Mouse (Mus musculus) lung, embryonic 14.5 days (tissue): ENCODE measurements at regions not wholly inside any gene's neighbourhood (a gene's known extent, or its start where the extent isn't known, plus 50 kb on each side); places are given as distances from the start of the nearest gene placed in this dataset.
A peak's percentile ranks its signal among the peaks of the same experiment; 100 is the strongest.

Source experiments
- ATAC-seq: fragments of 200-750 bp; cut with Nextera tagmentation; 2 replicates; pipeline ENCODE4 v1.8.0; 2017; ENCODE audit warnings: mild to moderate bottlenecking, moderate TSS enrichment, moderate library complexity; ENCODE audit not compliant: insufficient read depth
- DNase-seq: peaks from one replicate; pipeline ENCODE4 v3.0.0-alpha.2; 2015
- H3K27ac ChIP-seq: fragments of 300-500 bp; sonication (generic); 2 replicates; pipeline ENCODE4 v1.5.1; 2014; ENCODE audit warnings: low read depth, mild to moderate bottlenecking, moderate library complexity
- H3K27me3 ChIP-seq: fragments of 300-500 bp; sonication (generic); 2 replicates; pipeline ENCODE4 v1.6.1; 2014; ENCODE audit warnings: low read length, control low read depth; ENCODE audit not compliant: insufficient read depth
- H3K36me3 ChIP-seq: fragments of 300-500 bp; sonication (generic); 2 replicates; pipeline ENCODE4 v1.6.1; 2014; ENCODE audit warnings: control low read depth; ENCODE audit not compliant: insufficient read depth
- H3K4me1 ChIP-seq: fragments of 300-500 bp; sonication (generic); 2 replicates; pipeline ENCODE4 v1.6.1; 2014; ENCODE audit warnings: antibody characterized with exemption, control low read depth; ENCODE audit not compliant: insufficient read depth
- H3K4me2 ChIP-seq: fragments of 300-500 bp; sonication (generic); 2 replicates; pipeline ENCODE4 v1.6.1; 2014; ENCODE audit warnings: mild to moderate bottlenecking
- H3K4me3 ChIP-seq: fragments of 300-500 bp; sonication (generic); 2 replicates; pipeline ENCODE4 v1.5.1; 2014; ENCODE audit warnings: low read depth, low read length
- H3K9ac ChIP-seq: fragments of 300-500 bp; sonication (generic); 2 replicates; pipeline ENCODE4 v1.6.1; 2014
- H3K9me3 ChIP-seq: fragments of 300-500 bp; sonication (generic); 2 replicates; pipeline ENCODE4 v1.6.1; 2016; ENCODE audit warnings: low read depth, low read length, control low read depth
- CTCF ChIP-seq: IDR thresholded peaks from 2 replicates; pipeline ENCODE4 v1.5.1; 2016; ENCODE audit warnings: antibody characterized with exemption, low read depth
- WGBS: fragments of 180-500 bp; shearing (Covaris S2); extraction: QIAGEN DNeasy Blood & Tissue Kit; methylation state at CpG from one replicate; pipeline ENCODE4 v1.1.7; 2014; 5-methylcytosine and 5-hydroxymethylcytosine counted together

DNA sequence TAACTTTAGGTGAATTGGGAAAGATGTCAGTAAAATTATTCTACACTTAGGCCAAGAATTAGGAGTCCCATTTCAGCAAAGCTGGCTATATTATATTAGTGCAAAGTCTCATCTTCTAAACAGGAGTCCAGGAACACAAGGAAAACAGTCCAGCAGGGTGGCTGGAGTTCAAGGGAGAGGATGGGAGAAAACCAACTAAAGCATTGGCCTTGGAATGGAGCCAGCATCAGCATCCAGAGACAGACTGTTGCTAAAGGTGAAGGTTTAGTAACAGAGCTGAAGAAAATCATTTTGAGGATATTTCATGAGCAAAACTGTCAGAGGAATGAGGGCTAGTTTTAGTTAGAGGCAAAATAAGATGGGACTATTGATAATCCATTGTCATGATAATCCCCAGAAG is 559.9 kb downstream of the Epha4 start:
- H3K36me3 ChIP-seq, result no peaks in the 10 kb centered on the region
- no peak for DNase-seq
- no peaks in the 10 kb centered on the region for H3K9me3 ChIP-seq
- TF ChIP-seq CTCF, result no peak
- no peaks in the 10 kb centered on the region for H3K27me3 ChIP-seq
- H3K4me3 ChIP-seq, result no peak overlapping the region
- H3K4me1 ChIP-seq, result no peaks in the 10 kb centered on the region
- no peak overlapping the region for H3K27ac ChIP-seq
- no peak overlapping the region for H3K4me2 ChIP-seq
- H3K9ac ChIP-seq, result no peak overlapping the region
- ATAC-seq, result no peak

DNA sequence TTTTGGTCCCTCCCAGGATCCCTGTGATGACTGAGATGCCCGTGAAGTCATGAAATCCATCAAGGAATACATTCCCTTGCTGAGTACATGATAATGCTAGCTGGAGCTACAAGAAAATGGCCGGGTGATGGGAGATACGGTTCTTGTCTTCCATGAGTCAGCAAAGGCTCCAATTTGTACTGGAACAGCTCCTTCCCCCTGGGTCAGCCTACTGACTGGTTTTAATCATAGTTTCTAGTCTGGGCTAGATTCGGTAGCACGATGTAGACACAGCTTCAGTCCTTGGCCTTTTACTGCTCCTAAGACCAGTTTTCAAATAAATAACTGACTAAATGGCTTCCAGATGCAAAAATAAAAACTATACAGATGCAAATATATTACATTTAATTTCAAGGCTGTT is 557.5 kb downstream of the Epha4 start:
- 53% methylated on average over 5 of the region's 5 CpGs for WGBS
- DNase-seq, result peak; percentile 21

DNA sequence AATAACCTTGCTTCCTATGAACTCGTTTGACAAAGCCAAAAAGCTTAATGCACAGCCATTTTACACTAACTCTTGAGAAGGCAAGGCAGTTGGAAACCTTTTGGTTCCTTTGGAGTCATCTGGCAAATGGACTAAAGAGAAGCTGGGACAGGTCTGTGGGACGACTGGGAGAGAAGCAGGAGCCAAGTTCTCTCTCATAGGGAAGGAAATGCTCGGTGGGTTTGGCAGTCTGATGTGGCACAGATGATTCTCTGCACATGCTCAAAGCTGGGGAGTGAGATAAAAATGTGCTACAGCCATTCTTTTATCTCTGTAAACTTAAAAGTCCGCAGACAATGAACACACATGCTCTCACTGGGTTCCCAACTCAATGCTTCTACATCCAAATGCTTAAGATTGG is 556.2 kb downstream of the Epha4 start:
- ATAC-seq, result no peak
- Histone ChIP-seq H3K36me3 (no peaks in the 10 kb centered on the region), H3K9ac (no peak overlapping the region), H3K4me2 (no peak overlapping the region), H3K27ac (no peak overlapping the region), H3K27me3 (no peaks in the 10 kb centered on the region), H3K9me3 (no peaks in the 10 kb centered on the region), H3K4me3 (no peak overlapping the region), H3K4me1 (no peaks in the 10 kb centered on the region)
- no peak for TF ChIP-seq CTCF
- DNase-seq, result no peak
- 60% methylated on average over 4 of the region's 4 CpGs for WGBS

More for the DNA sequence above, 557.5 kb downstream of the Epha4 start:
- Histone ChIP-seq H3K27ac (no peak overlapping the region), H3K4me2 (no peak overlapping the region), H3K36me3 (no peaks in the 10 kb centered on the region), H3K4me1 (no peaks in the 10 kb centered on the region), H3K9me3 (no peaks in the 10 kb centered on the region), H3K4me3 (no peak overlapping the region), H3K27me3 (no peaks in the 10 kb centered on the region), H3K9ac (no peak overlapping the region)
- no peak for ATAC-seq
- no peak for TF ChIP-seq CTCF

DNA sequence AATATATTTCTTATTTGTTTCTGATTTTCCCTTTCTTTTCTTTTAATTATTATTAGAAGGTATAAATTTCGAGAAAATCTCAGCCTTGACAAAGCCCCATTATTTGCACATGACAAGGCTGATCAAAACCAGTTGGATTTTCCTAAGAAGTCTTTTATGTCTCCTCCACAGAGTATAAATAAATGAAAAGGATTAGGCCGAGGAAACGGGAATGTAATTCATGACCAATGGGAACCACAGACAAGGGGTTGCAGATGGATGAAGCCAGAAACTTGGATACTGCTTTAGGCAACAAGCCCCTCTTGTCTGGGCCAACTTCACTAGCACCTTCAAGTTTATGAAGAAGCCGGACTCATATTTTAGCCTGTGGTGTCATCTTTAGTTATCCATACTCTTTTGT is 542.4 kb downstream of the Epha4 start:
- peaks cover 19% of the 10 kb centered on the region for H3K4me1 ChIP-seq
- TF ChIP-seq CTCF, result no peak
- no peaks in the 10 kb centered on the region for H3K27me3 ChIP-seq
- no peak overlapping the region for H3K4me2 ChIP-seq
- ATAC-seq (no peak), DNase-seq (no peak)
- no peaks in the 10 kb centered on the region for H3K36me3 ChIP-seq
- H3K9ac ChIP-seq, result no peak overlapping the region
- H3K4me3 ChIP-seq, result no peak overlapping the region
- H3K9me3 ChIP-seq, result no peaks in the 10 kb centered on the region
- no peak overlapping the region for H3K27ac ChIP-seq
- WGBS, result 52% methylated on average over 4 of the region's 4 CpGs

DNA sequence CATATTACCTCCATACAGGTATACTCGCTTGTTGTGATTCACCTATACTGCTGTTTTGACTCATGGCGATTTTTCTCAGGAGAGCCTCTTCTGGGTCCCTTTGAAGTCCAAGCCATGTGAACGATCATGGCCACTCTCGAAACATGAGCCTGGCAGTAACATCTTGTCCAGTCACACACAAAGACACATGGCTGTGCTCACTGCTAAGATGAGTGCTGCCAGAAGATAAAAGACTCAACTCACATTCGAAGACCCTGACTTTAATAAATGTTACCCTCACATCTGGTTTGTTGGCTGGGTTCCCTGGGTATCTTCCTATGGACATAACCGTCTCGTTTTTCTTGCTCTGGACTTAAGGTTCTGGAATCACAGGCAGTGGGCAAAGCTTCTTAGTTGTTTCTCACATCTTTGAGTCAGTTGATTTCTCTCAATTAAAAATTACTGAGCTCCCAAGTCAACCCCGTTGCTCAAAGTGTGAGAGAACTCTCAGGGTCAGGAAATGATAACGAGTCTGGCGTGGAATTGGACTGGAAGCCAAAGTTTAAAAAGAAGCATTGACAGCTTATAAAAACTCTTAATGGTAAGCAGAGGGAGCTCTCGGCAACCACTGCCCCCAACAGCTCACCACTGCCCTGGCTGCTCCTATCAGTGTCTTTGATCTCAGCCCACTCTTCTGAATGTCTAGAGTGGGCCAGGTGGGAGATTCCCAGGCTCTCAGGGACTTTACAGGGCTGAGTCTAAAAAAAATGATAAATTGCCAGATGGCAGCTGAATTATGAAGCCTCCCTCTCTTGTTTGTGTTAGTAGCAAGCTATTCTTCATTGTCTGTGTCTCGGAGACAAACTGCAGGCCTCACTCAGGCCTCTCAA is 539.6 kb downstream of the Epha4 start:
- H3K27ac ChIP-seq, result peak overlapping the region; percentile 58; the same call in 1 of the 2 replicates
- ATAC-seq (peak; percentile 89), DNase-seq (peak; percentile 90)
- no peaks in the 10 kb centered on the region for H3K27me3 ChIP-seq
- H3K4me3 ChIP-seq, result no peak overlapping the region
- 23% methylated on average over 12 of the region's 12 CpGs for WGBS
- 0 out of 2 replicates have a peak overlapping the region, but pooled peaks have one; percentile 20 for H3K4me2 ChIP-seq
- 0 out of 2 replicates have a peak, but pooled peaks have one; percentile 25 for TF ChIP-seq CTCF
- no peaks in the 10 kb centered on the region for H3K36me3 ChIP-seq
- no peak overlapping the region for H3K9ac ChIP-seq
- H3K4me1 ChIP-seq, result peaks cover 19% of the 10 kb centered on the region
- H3K9me3 ChIP-seq, result no peaks in the 10 kb centered on the region

DNA sequence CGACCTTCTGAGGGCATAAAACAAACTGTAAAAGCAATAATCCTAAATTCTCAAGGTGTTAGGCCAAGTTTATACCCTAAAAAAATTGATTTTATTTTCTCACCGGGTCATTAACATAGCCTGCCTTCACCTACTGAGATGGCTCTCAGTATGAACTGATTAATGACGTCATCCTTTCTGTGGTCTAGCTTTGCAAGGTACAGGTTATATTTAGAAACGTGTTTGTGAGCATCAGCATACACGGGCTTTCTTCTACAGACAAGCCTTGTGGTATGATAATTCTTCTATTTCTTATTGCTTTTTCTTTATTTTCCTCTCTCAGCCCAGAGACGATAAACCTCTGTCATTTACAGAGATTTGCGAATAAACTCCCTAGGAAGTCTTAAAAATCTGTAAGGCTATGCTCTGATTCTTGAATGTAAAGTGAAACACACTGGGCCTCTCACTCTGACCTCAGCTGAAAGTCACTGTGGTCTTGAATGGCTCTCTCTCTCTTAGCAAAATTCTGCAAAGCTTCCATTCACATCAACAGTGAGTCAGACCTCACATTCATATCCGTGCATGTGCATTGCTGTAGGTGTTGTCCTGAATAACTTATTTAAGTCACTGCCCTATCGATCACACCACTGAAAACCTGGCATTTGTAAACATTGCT is 534.3 kb downstream of the Epha4 start:
- H3K36me3 ChIP-seq, result no peaks in the 10 kb centered on the region
- no peak for DNase-seq
- WGBS, result 61% methylated on average over 9 of the region's 9 CpGs
- no peaks in the 10 kb centered on the region for H3K9me3 ChIP-seq
- H3K9ac ChIP-seq, result no peak overlapping the region
- TF ChIP-seq CTCF, result no peak
- no peak overlapping the region for H3K4me3 ChIP-seq
- H3K4me1 ChIP-seq, result peaks cover 20% of the 10 kb centered on the region
- ATAC-seq, result no peak
- no peaks in the 10 kb centered on the region for H3K27me3 ChIP-seq
- H3K4me2 ChIP-seq, result no peak overlapping the region
- H3K27ac ChIP-seq, result no peak overlapping the region

DNA sequence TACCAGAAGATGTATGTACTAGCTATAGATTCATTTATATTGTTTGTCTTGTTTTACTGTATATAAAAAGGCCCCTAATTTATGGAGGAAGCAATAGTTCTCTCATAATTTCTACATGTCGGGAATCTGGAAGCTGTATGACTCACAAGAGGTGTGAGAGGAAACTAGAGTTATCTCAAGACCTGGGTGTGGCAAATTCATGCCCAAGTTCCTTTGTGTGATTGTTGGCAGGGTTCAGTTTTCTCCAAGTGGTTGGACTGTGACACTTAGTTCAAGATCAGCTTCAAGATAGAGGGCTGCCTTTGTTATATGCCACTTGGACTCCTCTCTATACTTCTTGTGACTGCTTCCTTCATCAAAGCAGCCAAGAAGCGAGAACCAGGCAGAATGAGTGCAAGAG is 521.1 kb downstream of the Epha4 start:
- Histone ChIP-seq H3K4me3 (no peak overlapping the region), H3K36me3 (no peaks in the 10 kb centered on the region), H3K9me3 (no peaks in the 10 kb centered on the region), H3K4me2 (no peak overlapping the region), H3K27me3 (no peaks in the 10 kb centered on the region), H3K4me1 (no peaks in the 10 kb centered on the region), H3K27ac (no peak overlapping the region), H3K9ac (no peak overlapping the region)
- no peak for DNase-seq
- WGBS, result 59% methylated on average over 2 of the region's 2 CpGs
- no peak for TF ChIP-seq CTCF
- no peak for ATAC-seq
